Mouse (Mus musculus) hindbrain, embryonic 14.5 days (tissue): ENCODE data around the gene Gm28374. TPM values are rescaled to one million over a fixed set of nuclear protein-coding genes. Genes with fewer than 3 reads are reported as not detected.
"Not testable (repeated sequence)": the region's sequence is repeated elsewhere in the genome, so short reads cannot be mapped to it uniquely, and the experiment has no call there.

ENCODE experiments used
- ATAC-seq: fragments of 200-750 bp; cut with Nextera tagmentation; 2 replicates; pipeline ENCODE4 v1.8.0; 2017; ENCODE audit warnings: moderate number of reproducible peaks, mild to moderate bottlenecking, moderate TSS enrichment, moderate library complexity; ENCODE audit not compliant: low FRiP score
- DNase-seq: peaks from one replicate; pipeline ENCODE4 v3.0.0-alpha.2; 2015; ENCODE audit warnings: low spot score
- H3K27ac ChIP-seq: fragments of 300-500 bp; sonication (generic); 2 replicates; pipeline ENCODE4 v1.5.1; 2014; ENCODE audit warnings: mild to moderate bottlenecking, moderate library complexity
- H3K27me3 ChIP-seq: fragments of 300-500 bp; sonication (generic); 2 replicates; pipeline ENCODE4 v1.6.1; 2014; ENCODE audit warnings: mild to moderate bottlenecking, low read length, mixed read lengths; ENCODE audit not compliant: control insufficient read depth, insufficient read depth
- H3K36me3 ChIP-seq: fragments of 300-500 bp; sonication (generic); replicated peaks from 2 replicates; pipeline ENCODE4 v1.6.1; 2014; ENCODE audit not compliant: control insufficient read depth, insufficient read depth
- H3K4me1 ChIP-seq: fragments of 300-500 bp; sonication (generic); replicated peaks from 2 replicates; pipeline ENCODE4 v1.6.1; 2014; ENCODE audit warnings: antibody characterized with exemption, low read length, mixed read lengths; ENCODE audit not compliant: control insufficient read depth, insufficient read depth
- H3K4me2 ChIP-seq: fragments of 300-500 bp; sonication (generic); replicated peaks from 2 replicates; pipeline ENCODE4 v1.6.1; 2014; ENCODE audit warnings: mild to moderate bottlenecking, moderate library complexity
- H3K4me3 ChIP-seq: fragments of 300-500 bp; sonication (generic); replicated peaks from 2 replicates; pipeline ENCODE4 v1.5.1; 2014; ENCODE audit warnings: mild to moderate bottlenecking, low read length
- H3K9ac ChIP-seq: fragments of 300-500 bp; sonication (generic); 2 replicates; pipeline ENCODE4 v1.6.1; 2014
- H3K9me3 ChIP-seq: fragments of 300-500 bp; sonication (generic); 2 replicates; pipeline ENCODE4 v1.6.1; 2016; ENCODE audit warnings: low read length; ENCODE audit not compliant: control insufficient read depth
- WGBS: fragments of 180-500 bp; shearing (Covaris S2); extraction: QIAGEN DNeasy Blood & Tissue Kit; methylation state at CpG from one replicate; pipeline ENCODE4 v1.1.7; 2014; 5-methylcytosine and 5-hydroxymethylcytosine counted together
- polyA plus RNA-seq: library from polyadenylated mRNA; unstranded; fragments of >200 nt; fragmentation: Nextera tagmentation; extraction: Ambion mirVana; gene quantifications from 2 replicates; pipeline ENCODE4 v1.2.1, GENCODE M21; 2014

Gene Gm28374
- polyA plus RNA-seq: 1.0 and 1.2 TPM in 2 replicates

- no peak for DNase-seq
These were observed at the start of gene Gm28374 for GRCm38 (mm10) chr19:6082156-6082555. Gm28374 (minus strand) TSS chr19:6082256.

GRCm38 (mm10) chr19:6130414-6131128 is 48.5 kb upstream of the Gm28374 start:
- H3K36me3 ChIP-seq: peaks cover 14% of the 10 kb centered on the region
- H3K4me3 ChIP-seq, H3K4me2 ChIP-seq, H3K9ac ChIP-seq, ATAC-seq, H3K27ac ChIP-seq, H3K9me3 ChIP-seq, H3K4me1 ChIP-seq, H3K27me3 ChIP-seq, DNase-seq: not testable (repeated sequence)
- WGBS: 78% methylated on average over 7 of the region's 7 CpGs

More at GRCm38 (mm10) chr19:6082156-6082555, at the start of gene Gm28374:
- 91% methylated on average over 9 of the region's 9 CpGs for WGBS
- H3K4me1 ChIP-seq: peaks cover 14% of the 10 kb centered on the region
- no peak within 1 kb of the TSS for H3K4me2 ChIP-seq
- no peak within 1 kb of the TSS for H3K4me3 ChIP-seq
- no peak for ATAC-seq
- H3K9ac ChIP-seq: no peak within 1 kb of the TSS
- H3K27ac ChIP-seq: no peak within 1 kb of the TSS
- no peaks in the 10 kb centered on the region for H3K27me3 ChIP-seq
- no peaks in the 10 kb centered on the region for H3K9me3 ChIP-seq
- peaks cover 37% of the 10 kb centered on the region for H3K36me3 ChIP-seq

DNA sequence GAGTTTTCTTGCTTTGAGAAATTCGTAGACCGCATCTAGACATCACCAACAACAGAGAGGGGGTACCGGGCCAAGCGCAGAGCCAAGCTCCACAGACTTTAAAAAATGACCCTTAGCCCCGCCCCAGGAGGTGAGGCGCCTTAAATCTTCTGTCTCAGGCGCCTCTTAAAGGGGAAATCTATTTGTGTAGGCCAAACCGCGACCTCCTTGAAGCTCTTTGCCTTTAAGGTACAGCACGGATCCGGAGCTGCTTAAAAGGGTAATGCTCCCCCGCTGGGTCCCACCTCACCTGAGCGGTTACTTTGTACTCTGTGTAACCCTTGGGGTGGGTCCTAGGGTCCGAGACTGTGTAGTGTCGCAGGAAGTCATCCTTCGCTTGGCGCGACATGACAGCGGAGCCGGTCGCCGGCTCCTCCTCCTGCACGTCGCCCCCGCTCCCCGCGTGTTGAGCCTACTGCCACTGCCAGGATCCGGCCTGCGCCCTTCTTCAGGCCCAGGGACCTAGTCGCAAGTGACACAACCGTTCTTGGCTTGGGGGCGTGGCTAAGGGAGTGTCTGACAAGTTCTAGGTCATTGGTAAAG is 45.8 kb upstream of the Gm28374 start, which contains the start of gene Snx15:
Gene Snx15 (minus strand): TSS at position 545 of the 582 bp plus-strand sequence.
- Histone ChIP-seq H3K9me3 (no peaks in the 10 kb centered on the region), H3K4me3 (peak within 1 kb of the TSS; percentile 55), H3K4me2 (peak within 1 kb of the TSS; percentile 57), H3K27ac (peak within 1 kb of the TSS; percentile 90), H3K9ac (peak within 1 kb of the TSS; percentile 74), H3K4me1 (0 out of 2 replicates have a peak, but pooled peaks cover 4% of the 10 kb centered on the region), H3K36me3 (no peaks in the 10 kb centered on the region; the same call in 1 of the 2 replicates), H3K27me3 (no peaks in the 10 kb centered on the region)
- peak; percentile 94 for ATAC-seq
- peak; percentile 90 for DNase-seq
- under 1% methylated on average over 32 of the region's 32 CpGs for WGBS

GRCm38 (mm10) chr19:6126789-6127580 is 44.9 kb upstream of the Gm28374 start:
- WGBS: 76% methylated on average over 10 of the region's 10 CpGs
- ATAC-seq (no peak), DNase-seq (no peak)
- peak overlapping the region; percentile 90 for H3K27ac ChIP-seq
- H3K4me3 ChIP-seq: peak overlapping the region; percentile 55
- peak overlapping the region; percentile 57 for H3K4me2 ChIP-seq
- H3K36me3 ChIP-seq: peaks cover 4% of the 10 kb centered on the region; the same call in 1 of the 2 replicates
- no peaks in the 10 kb centered on the region for H3K27me3 ChIP-seq
- H3K9me3 ChIP-seq: no peaks in the 10 kb centered on the region
- H3K9ac ChIP-seq: peak overlapping the region; percentile 74; the same call in 1 of the 2 replicates
- H3K4me1 ChIP-seq: 0 out of 2 replicates have a peak, but pooled peaks cover 4% of the 10 kb centered on the region

GRCm38 (mm10) chr19:6126289-6126688 is 44.2 kb upstream of the Gm28374 start:
- no peak overlapping the region for H3K4me3 ChIP-seq
- H3K9me3 ChIP-seq: no peaks in the 10 kb centered on the region
- H3K4me2 ChIP-seq: no peak overlapping the region
- 27% methylated on average over 4 of the region's 4 CpGs for WGBS
- no peak overlapping the region for H3K27ac ChIP-seq
- no peak for ATAC-seq
- peaks cover 11% of the 10 kb centered on the region for H3K36me3 ChIP-seq
- 0 out of 2 replicates have a peak, but pooled peaks cover 4% of the 10 kb centered on the region for H3K4me1 ChIP-seq
- H3K27me3 ChIP-seq: no peaks in the 10 kb centered on the region
- peak; percentile 70 for DNase-seq
- H3K9ac ChIP-seq: no peak overlapping the region

DNA sequence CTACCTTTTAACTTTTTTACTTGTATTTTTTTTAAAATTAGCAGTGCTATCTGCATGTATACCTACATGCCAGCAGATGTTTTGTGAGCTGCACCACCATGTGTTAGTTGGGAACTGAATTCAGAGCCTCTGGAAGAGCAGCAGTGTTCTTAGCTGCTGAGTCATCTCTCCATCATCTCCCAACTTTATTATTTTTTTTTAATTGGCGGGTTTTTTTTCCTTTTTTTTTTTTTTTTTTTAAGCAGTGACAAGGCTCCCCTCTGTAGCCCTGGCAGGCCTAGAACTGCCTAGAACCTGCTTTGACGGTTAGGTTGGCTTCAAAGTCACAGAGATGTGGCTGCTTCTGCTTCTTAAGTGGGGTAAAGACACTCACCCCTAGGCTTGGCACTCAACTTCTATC is 42.8 kb upstream of the Gm28374 start:
- no peak overlapping the region for H3K9ac ChIP-seq
- no peaks in the 10 kb centered on the region for H3K27me3 ChIP-seq
- H3K36me3 ChIP-seq: peaks cover 14% of the 10 kb centered on the region
- 88% methylated on average over 2 of the region's 2 CpGs for WGBS
- no peak overlapping the region for H3K27ac ChIP-seq
- no peak overlapping the region for H3K4me2 ChIP-seq
- 0 out of 2 replicates have a peak, but pooled peaks cover 4% of the 10 kb centered on the region for H3K4me1 ChIP-seq
- no peaks in the 10 kb centered on the region for H3K9me3 ChIP-seq
- DNase-seq: no peak
- ATAC-seq: no peak
- no peak overlapping the region for H3K4me3 ChIP-seq

GRCm38 (mm10) chr19:6123330-6123729 is 41.3 kb upstream of the Gm28374 start:
- peak overlapping the region; percentile 8; the same call in 1 of the 2 replicates for H3K9ac ChIP-seq
- H3K4me3 ChIP-seq: no peak overlapping the region
- WGBS: 57% methylated on average over 8 of the region's 8 CpGs
- no peak overlapping the region for H3K4me2 ChIP-seq
- H3K9me3 ChIP-seq: no peaks in the 10 kb centered on the region
- DNase-seq (peak; percentile 48), ATAC-seq (no peak)
- 0 out of 2 replicates have a peak overlapping the region, but pooled peaks have one; percentile 16 for H3K27ac ChIP-seq
- H3K36me3 ChIP-seq: peaks cover 20% of the 10 kb centered on the region
- no peaks in the 10 kb centered on the region for H3K27me3 ChIP-seq
- H3K4me1 ChIP-seq: peaks cover 15% of the 10 kb centered on the region; the same call in 1 of the 2 replicates

GRCm38 (mm10) chr19:6121761-6122160 is 39.7 kb upstream of the Gm28374 start:
- WGBS: 41% methylated on average over 19 of the region's 19 CpGs
- ATAC-seq: no peak
- peaks cover 19% of the 10 kb centered on the region; the same call in 1 of the 2 replicates for H3K4me1 ChIP-seq
- no peak overlapping the region for H3K27ac ChIP-seq
- H3K9ac ChIP-seq: 0 out of 2 replicates have a peak overlapping the region, but pooled peaks have one; percentile 11
- DNase-seq: no peak
- H3K4me3 ChIP-seq: no peak overlapping the region
- H3K9me3 ChIP-seq: no peaks in the 10 kb centered on the region
- H3K27me3 ChIP-seq: no peaks in the 10 kb centered on the region
- peaks cover 20% of the 10 kb centered on the region for H3K36me3 ChIP-seq
- no peak overlapping the region for H3K4me2 ChIP-seq
